Mouse (Mus musculus) olfactory bulb, adult 2 months (tissue): ENCODE data around the gene Igf1.

Source experiments
- CTCF ChIP-seq: fragments of 200-500 bp; IDR thresholded peaks from 2 replicates; pipeline ENCODE4 v1.5.1; 2012; ENCODE audit warnings: low read depth, mild to moderate bottlenecking, low read length, moderate library complexity; ENCODE audit not compliant: insufficient read depth
- POLR2A ChIP-seq: fragments of 200-500 bp; IDR thresholded peaks from 2 replicates; pipeline ENCODE4 v1.6.1; 2012; ENCODE audit warnings: mild to moderate bottlenecking, low read depth, low read length, moderate library complexity; ENCODE audit not compliant: insufficient read depth

DNA sequence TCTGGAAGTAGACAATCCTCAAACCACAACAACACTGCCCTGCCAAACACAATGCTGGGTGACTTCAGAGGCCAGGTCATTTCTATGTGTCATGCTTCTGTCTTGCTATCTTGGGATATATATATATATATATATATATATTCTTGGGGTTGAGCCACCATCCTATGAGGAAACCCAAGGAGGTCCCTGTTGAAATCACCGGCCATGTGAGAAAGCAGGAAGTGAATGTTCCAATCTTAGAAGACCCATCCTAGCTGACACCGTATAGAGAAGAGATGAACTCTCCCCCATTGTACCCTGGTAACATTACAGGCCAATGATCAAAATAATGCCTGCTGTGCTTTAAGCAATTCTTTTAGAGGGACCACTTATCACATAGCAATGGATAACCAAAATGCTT, 28.1 kb upstream of the Igf1 start:
- TF ChIP-seq CTCF: no peak
- no peak for TF ChIP-seq POLR2A
